Mouse (Mus musculus) midbrain, embryonic 11.5 days (tissue): ENCODE results near the gene Plagl1. TPM values are rescaled to one million over a fixed set of nuclear protein-coding genes. Genes with fewer than 3 reads are reported as not detected.

Source experiments
- ATAC-seq: fragments of 200-750 bp; cut with Nextera tagmentation; 2 replicates; pipeline ENCODE4 v1.8.0; 2017; ENCODE audit warnings: moderate TSS enrichment, moderate library complexity; ENCODE audit not compliant: low FRiP score
- DNase-seq: peaks from one replicate; pipeline ENCODE4 v3.0.0; 2015; ENCODE audit warnings: low spot score; ENCODE audit errors: missing footprints
- H3K27ac ChIP-seq: fragments of 300-500 bp; sonication (generic); 2 replicates; pipeline ENCODE4 v1.5.1; 2014; ENCODE audit warnings: low read depth, low read length
- H3K27me3 ChIP-seq: fragments of 300-500 bp; sonication (generic); 2 replicates; pipeline ENCODE4 v1.6.1; 2014; ENCODE audit warnings: mild to moderate bottlenecking, low read length, moderate library complexity, mixed read lengths; ENCODE audit not compliant: control insufficient read depth, insufficient read depth
- H3K36me3 ChIP-seq: fragments of 300-500 bp; sonication (generic); 2 replicates; pipeline ENCODE4 v1.6.1; 2014; ENCODE audit warnings: mild to moderate bottlenecking, low read length, moderate library complexity, mixed read lengths; ENCODE audit not compliant: control insufficient read depth, insufficient read depth
- H3K4me1 ChIP-seq: fragments of 300-500 bp; sonication (generic); 2 replicates; pipeline ENCODE4 v1.6.1; 2014; ENCODE audit warnings: low read length; ENCODE audit not compliant: control insufficient read depth, insufficient read depth
- H3K4me2 ChIP-seq: fragments of 300-500 bp; sonication (generic); 2 replicates; pipeline ENCODE4 v1.6.1; 2014; ENCODE audit warnings: mild to moderate bottlenecking, moderate library complexity
- H3K4me3 ChIP-seq: fragments of 300-500 bp; sonication (generic); 2 replicates; pipeline ENCODE4 v1.5.1; 2014; ENCODE audit warnings: low read depth, low read length
- H3K9ac ChIP-seq: fragments of 300-500 bp; sonication (generic); 2 replicates; pipeline ENCODE4 v1.6.1; 2014; ENCODE audit warnings: low read length
- H3K9me3 ChIP-seq: fragments of 300-500 bp; sonication (generic); 2 replicates; pipeline ENCODE4 v1.6.1; 2016; ENCODE audit warnings: low read length; ENCODE audit not compliant: control insufficient read depth
- WGBS: fragments of 180-500 bp; shearing (Covaris S2); extraction: QIAGEN DNeasy Blood & Tissue Kit; methylation state at CpG from one replicate; pipeline ENCODE4 v1.1.7; 2014; 5-methylcytosine and 5-hydroxymethylcytosine counted together
- polyA plus RNA-seq: library from polyadenylated mRNA; unstranded; fragments of >200 nt; fragmentation: Nextera tagmentation; extraction: Ambion mirVana; gene quantifications from 2 replicates; pipeline ENCODE4 v1.2.1, GENCODE M21; 2014

The Plagl1 gene
- polyA plus RNA-seq, 1 experiment from 2014 or later, result 129 TPM

GRCm38 (mm10) chr10:13135276-13135675 is 75.0 kb downstream of the Plagl1 start:
- Histone ChIP-seq H3K27ac (no peak overlapping the region), H3K9ac (no peak overlapping the region), H3K27me3 (no peaks in the 10 kb centered on the region), H3K36me3 (no peaks in the 10 kb centered on the region), H3K4me1 (no peaks in the 10 kb centered on the region), H3K4me2 (no peak overlapping the region), H3K9me3 (no peaks in the 10 kb centered on the region), H3K4me3 (no peak overlapping the region)
- ATAC-seq, result no peak
- WGBS, result 93% methylated on average over 7 of the region's 7 CpGs
- no peak for DNase-seq

- H3K36me3 ChIP-seq, result no peaks in the 10 kb centered on the region
- 91% methylated on average over 7 of the region's 7 CpGs for WGBS
- no peaks in the 10 kb centered on the region for H3K27me3 ChIP-seq
- H3K9me3 ChIP-seq, result no peaks in the 10 kb centered on the region
- H3K4me1 ChIP-seq, result no peaks in the 10 kb centered on the region
- H3K4me2 ChIP-seq, result no peak overlapping the region
- no peak for DNase-seq
- no peak overlapping the region for H3K27ac ChIP-seq
- H3K4me3 ChIP-seq, result no peak overlapping the region
- H3K9ac ChIP-seq, result no peak overlapping the region
- no peak for ATAC-seq
Measured at GRCm38 (mm10) chr10:13135751-13136150, 75.4 kb downstream of the Plagl1 start.

- Histone ChIP-seq H3K27me3 (no peaks in the 10 kb centered on the region), H3K4me3 (no peak overlapping the region), H3K36me3 (no peaks in the 10 kb centered on the region), H3K9ac (no peak overlapping the region), H3K4me1 (no peaks in the 10 kb centered on the region), H3K4me2 (no peak overlapping the region), H3K27ac (no peak overlapping the region), H3K9me3 (no peaks in the 10 kb centered on the region)
- WGBS, result 94% methylated on average over 6 of the region's 6 CpGs
- DNase-seq (no peak), ATAC-seq (no peak)
Measured at GRCm38 (mm10) chr10:13137906-13138305, 77.6 kb downstream of the Plagl1 start.

GRCm38 (mm10) chr10:13140434-13140833 is 80.1 kb downstream of the Plagl1 start:
- no peaks in the 10 kb centered on the region for H3K4me1 ChIP-seq
- no peak overlapping the region for H3K9ac ChIP-seq
- no peak overlapping the region for H3K4me3 ChIP-seq
- H3K4me2 ChIP-seq, result no peak overlapping the region
- DNase-seq (no peak), ATAC-seq (no peak)
- 46% methylated on average over 2 of the region's 2 CpGs for WGBS
- H3K9me3 ChIP-seq, result no peaks in the 10 kb centered on the region
- H3K27ac ChIP-seq, result no peak overlapping the region
- H3K27me3 ChIP-seq, result no peaks in the 10 kb centered on the region
- H3K36me3 ChIP-seq, result no peaks in the 10 kb centered on the region

- no peak overlapping the region for H3K4me2 ChIP-seq
- H3K4me1 ChIP-seq, result no peaks in the 10 kb centered on the region
- DNase-seq, result no peak
- no peaks in the 10 kb centered on the region for H3K27me3 ChIP-seq
- no peaks in the 10 kb centered on the region for H3K36me3 ChIP-seq
- no peaks in the 10 kb centered on the region for H3K9me3 ChIP-seq
- no peak overlapping the region for H3K9ac ChIP-seq
- ATAC-seq, result no peak
- no peak overlapping the region for H3K4me3 ChIP-seq
- WGBS, result 72% methylated on average over 3 of the region's 3 CpGs
- H3K27ac ChIP-seq, result no peak overlapping the region; the same call in 1 of the 2 replicates
Measured at GRCm38 (mm10) chr10:13150435-13150834, 90.1 kb downstream of the Plagl1 start.

GRCm38 (mm10) chr10:13151353-13151752 is 91.0 kb downstream of the Plagl1 start:
- no peaks in the 10 kb centered on the region for H3K9me3 ChIP-seq
- H3K36me3 ChIP-seq, result no peaks in the 10 kb centered on the region
- ATAC-seq (no peak), DNase-seq (no peak)
- no peaks in the 10 kb centered on the region for H3K4me1 ChIP-seq
- H3K9ac ChIP-seq, result no peak overlapping the region
- WGBS, result 89% methylated on average over 5 of the region's 5 CpGs
- H3K4me2 ChIP-seq, result no peak overlapping the region
- H3K4me3 ChIP-seq, result no peak overlapping the region
- no peak overlapping the region for H3K27ac ChIP-seq
- no peaks in the 10 kb centered on the region for H3K27me3 ChIP-seq

- Histone ChIP-seq H3K36me3 (no peaks in the 10 kb centered on the region), H3K4me1 (no peaks in the 10 kb centered on the region), H3K9me3 (peaks cover 1% of the 10 kb centered on the region; the same call in 1 of the 2 replicates), H3K27ac (no peak overlapping the region), H3K4me3 (no peak overlapping the region), H3K9ac (no peak overlapping the region), H3K27me3 (no peaks in the 10 kb centered on the region), H3K4me2 (no peak overlapping the region)
- DNase-seq (no peak), ATAC-seq (no peak)
- 88% methylated on average over 4 of the region's 4 CpGs for WGBS
Measured at GRCm38 (mm10) chr10:13152811-13153364, 92.6 kb downstream of the Plagl1 start.

- WGBS, result 83% methylated on average over 5 of the region's 5 CpGs
- H3K4me3 ChIP-seq, result no peak overlapping the region
- H3K4me2 ChIP-seq, result no peak overlapping the region
- no peak overlapping the region for H3K27ac ChIP-seq
- no peaks in the 10 kb centered on the region for H3K36me3 ChIP-seq
- peaks cover 3% of the 10 kb centered on the region; the same call in 1 of the 2 replicates for H3K9me3 ChIP-seq
- no peaks in the 10 kb centered on the region for H3K4me1 ChIP-seq
- ATAC-seq (no peak), DNase-seq (no peak)
- no peaks in the 10 kb centered on the region for H3K27me3 ChIP-seq
- H3K9ac ChIP-seq, result no peak overlapping the region
Measured at GRCm38 (mm10) chr10:13155377-13155776, 95.1 kb downstream of the Plagl1 start.

GRCm38 (mm10) chr10:13160913-13161312 is 100.6 kb downstream of the Plagl1 start:
- no peak overlapping the region for H3K9ac ChIP-seq
- peaks cover 3% of the 10 kb centered on the region; the same call in 1 of the 2 replicates for H3K9me3 ChIP-seq
- 90% methylated on average over 4 of the region's 4 CpGs for WGBS
- no peaks in the 10 kb centered on the region for H3K4me1 ChIP-seq
- DNase-seq (no peak), ATAC-seq (no peak)
- no peaks in the 10 kb centered on the region for H3K36me3 ChIP-seq
- no peaks in the 10 kb centered on the region for H3K27me3 ChIP-seq
- H3K27ac ChIP-seq, result no peak overlapping the region
- no peak overlapping the region for H3K4me2 ChIP-seq
- no peak overlapping the region for H3K4me3 ChIP-seq
